Mouse (Mus musculus): ENCODE results near the gene Fgf3. TPM values are rescaled to one million over a fixed set of nuclear protein-coding genes. Genes with fewer than 3 reads are reported as not detected.
"Not testable (repeated sequence)": the region's sequence is repeated elsewhere in the genome, so short reads cannot be mapped to it uniquely, and the experiment has no call there.

The Fgf3 gene
- polyA plus RNA-seq, 1 experiment = not detected

DNA sequence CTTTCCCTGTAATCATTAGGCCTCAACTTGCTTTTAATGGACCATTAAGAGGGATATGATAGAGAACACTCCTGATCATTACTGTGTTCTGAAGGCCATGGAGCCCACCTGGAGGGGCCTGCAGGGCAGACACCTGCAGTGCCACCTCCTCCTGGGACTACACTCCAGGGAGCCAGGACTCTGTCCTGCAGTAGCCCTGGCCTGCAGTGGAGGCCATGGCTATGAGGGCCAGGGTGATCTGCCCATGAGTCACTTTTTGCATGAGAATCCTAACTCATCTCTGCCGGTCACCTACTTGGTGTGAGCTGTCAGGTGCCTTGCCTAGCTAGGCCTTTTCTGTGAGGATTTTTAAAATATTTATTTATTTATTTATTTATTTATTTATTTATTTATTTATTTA, 40.5 kb downstream of the Fgf3 start:
- no peaks in the 10 kb centered on the region for H3K36me3 ChIP-seq (ENCODE audit: control insufficient read depth, insufficient read depth)
- H3K4me3 ChIP-seq (ENCODE audit: insufficient read depth, poor library complexity, severe bottlenecking) = no peak overlapping the region
- no peaks in the 10 kb centered on the region for H3K79me2 ChIP-seq (ENCODE audit: control insufficient read depth, insufficient read depth)
- H3ac ChIP-seq (ENCODE audit: control insufficient read depth, insufficient read length, low read depth) = no peak overlapping the region
- no peak for TF ChIP-seq CEBPB (IDR thresholded peaks at IDR 0.05; ENCODE audit: low read depth)
- no peak for TF ChIP-seq CTCF (IDR thresholded peaks at IDR 0.05; ENCODE audit: control insufficient read depth, insufficient read depth, insufficient read length)
- TF ChIP-seq MAX (IDR thresholded peaks at IDR 0.05) = no peak
- no peak for TF ChIP-seq MYOD1 (IDR thresholded peaks at IDR 0.05; ENCODE audit: control insufficient read depth, insufficient read length, low read depth)
- TF ChIP-seq USF1 (IDR thresholded peaks at IDR 0.05; ENCODE audit: low read depth) = no peak
- TF ChIP-seq MYOG (IDR thresholded peaks at IDR 0.05; ENCODE audit: control insufficient read depth, extremely low read depth, insufficient read length) = no peak
- peaks cover 25% of the 10 kb centered on the region for H3K27me3 ChIP-seq (ENCODE audit: control insufficient read depth, insufficient read depth, insufficient read length)
- no peaks in the 10 kb centered on the region for H3K79me3 ChIP-seq (ENCODE audit: low read depth)

DNA sequence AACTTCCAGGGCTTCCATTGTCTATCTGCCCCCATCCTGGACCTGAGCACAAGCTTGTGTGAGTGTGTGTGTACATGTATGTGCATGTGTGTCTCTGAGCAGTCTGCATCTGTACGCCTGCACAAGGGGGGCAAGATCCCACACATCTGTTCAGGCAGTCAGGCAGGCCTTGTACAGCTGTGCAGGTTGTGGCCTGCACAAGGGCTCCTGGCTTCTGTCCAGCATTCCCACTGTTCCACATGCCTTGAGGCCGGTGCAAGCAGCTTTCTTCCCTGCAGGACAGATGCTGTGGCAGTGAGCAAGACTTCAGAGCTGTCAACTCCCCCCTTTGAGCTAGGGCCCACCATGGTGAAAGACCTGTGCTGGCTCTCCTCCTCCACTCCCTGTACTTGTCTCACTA, 45.2 kb downstream of the Fgf3 start:
- Histone ChIP-seq H3K4me3 (ENCODE audit: insufficient read depth, poor library complexity, severe bottlenecking) (no peak overlapping the region), H3K27me3 (ENCODE audit: control insufficient read depth, insufficient read depth, insufficient read length) (no peaks in the 10 kb centered on the region), H3K79me2 (ENCODE audit: control insufficient read depth, insufficient read depth) (no peaks in the 10 kb centered on the region), H3K36me3 (ENCODE audit: control insufficient read depth, insufficient read depth) (no peaks in the 10 kb centered on the region), H3K79me3 (ENCODE audit: low read depth) (no peaks in the 10 kb centered on the region), H3ac (ENCODE audit: control insufficient read depth, insufficient read length, low read depth) (no peak overlapping the region)
- TF ChIP-seq MYOD1 (IDR thresholded peaks at IDR 0.05; ENCODE audit: control insufficient read depth, insufficient read length, low read depth) (no peak), FOSL1 (IDR thresholded peaks at IDR 0.05; ENCODE audit: insufficient read depth, low read length, poor library complexity, severe bottlenecking) (no peak), CTCF (IDR thresholded peaks at IDR 0.05; ENCODE audit: control insufficient read depth, insufficient read depth, insufficient read length) (no peak), CEBPB (IDR thresholded peaks at IDR 0.05; ENCODE audit: low read depth) (no peak), USF1 (IDR thresholded peaks at IDR 0.05; ENCODE audit: low read depth) (no peak), MAX (IDR thresholded peaks at IDR 0.05) (no peak), MYOG (IDR thresholded peaks at IDR 0.05; ENCODE audit: control insufficient read depth, extremely low read depth, insufficient read length) (no peak)

DNA sequence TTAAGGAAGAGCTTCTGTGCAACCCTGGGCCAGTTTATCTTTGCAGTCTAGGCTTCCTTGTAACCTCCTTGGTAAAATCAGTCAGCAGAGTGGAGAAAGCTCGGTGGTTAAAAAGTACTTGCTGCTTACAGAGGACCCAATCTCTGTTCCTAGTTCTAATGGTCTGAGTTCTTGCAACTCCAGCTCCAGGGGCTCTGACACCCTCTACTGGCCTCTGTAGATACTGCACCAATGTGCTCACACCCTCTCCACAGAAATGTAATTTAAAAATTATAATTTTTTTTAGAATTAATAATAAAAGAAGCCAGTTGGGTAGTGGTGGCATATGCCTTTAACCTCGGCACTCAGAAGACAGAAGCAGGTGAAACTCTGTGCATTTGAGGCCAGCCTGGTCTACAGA, 49.8 kb downstream of the Fgf3 start:
- H3ac ChIP-seq (ENCODE audit: control insufficient read depth, insufficient read length, low read depth) = no peak overlapping the region
- no peaks in the 10 kb centered on the region for H3K36me3 ChIP-seq (ENCODE audit: control insufficient read depth, insufficient read depth)
- peaks cover 7% of the 10 kb centered on the region for H3K27me3 ChIP-seq (ENCODE audit: control insufficient read depth, insufficient read depth, insufficient read length)
- H3K79me2 ChIP-seq (ENCODE audit: control insufficient read depth, insufficient read depth) = no peaks in the 10 kb centered on the region
- H3K79me3 ChIP-seq (ENCODE audit: low read depth) = no peaks in the 10 kb centered on the region
- no peak for TF ChIP-seq MYOD1 (IDR thresholded peaks at IDR 0.05; ENCODE audit: control insufficient read depth, insufficient read length, low read depth)
- TF ChIP-seq CEBPB (IDR thresholded peaks at IDR 0.05; ENCODE audit: low read depth) = no peak
- TF ChIP-seq MYOG (IDR thresholded peaks at IDR 0.05; ENCODE audit: control insufficient read depth, extremely low read depth, insufficient read length) = no peak
- TF ChIP-seq USF1 (IDR thresholded peaks at IDR 0.05; ENCODE audit: low read depth) = no peak
- no peak for TF ChIP-seq FOSL1 (IDR thresholded peaks at IDR 0.05; ENCODE audit: insufficient read depth, low read length, poor library complexity, severe bottlenecking)
- TF ChIP-seq MAX (IDR thresholded peaks at IDR 0.05) = no peak
- no peak for TF ChIP-seq CTCF (IDR thresholded peaks at IDR 0.05; ENCODE audit: control insufficient read depth, insufficient read depth, insufficient read length)
- no peak overlapping the region for H3K4me3 ChIP-seq (ENCODE audit: insufficient read depth, poor library complexity, severe bottlenecking)

DNA sequence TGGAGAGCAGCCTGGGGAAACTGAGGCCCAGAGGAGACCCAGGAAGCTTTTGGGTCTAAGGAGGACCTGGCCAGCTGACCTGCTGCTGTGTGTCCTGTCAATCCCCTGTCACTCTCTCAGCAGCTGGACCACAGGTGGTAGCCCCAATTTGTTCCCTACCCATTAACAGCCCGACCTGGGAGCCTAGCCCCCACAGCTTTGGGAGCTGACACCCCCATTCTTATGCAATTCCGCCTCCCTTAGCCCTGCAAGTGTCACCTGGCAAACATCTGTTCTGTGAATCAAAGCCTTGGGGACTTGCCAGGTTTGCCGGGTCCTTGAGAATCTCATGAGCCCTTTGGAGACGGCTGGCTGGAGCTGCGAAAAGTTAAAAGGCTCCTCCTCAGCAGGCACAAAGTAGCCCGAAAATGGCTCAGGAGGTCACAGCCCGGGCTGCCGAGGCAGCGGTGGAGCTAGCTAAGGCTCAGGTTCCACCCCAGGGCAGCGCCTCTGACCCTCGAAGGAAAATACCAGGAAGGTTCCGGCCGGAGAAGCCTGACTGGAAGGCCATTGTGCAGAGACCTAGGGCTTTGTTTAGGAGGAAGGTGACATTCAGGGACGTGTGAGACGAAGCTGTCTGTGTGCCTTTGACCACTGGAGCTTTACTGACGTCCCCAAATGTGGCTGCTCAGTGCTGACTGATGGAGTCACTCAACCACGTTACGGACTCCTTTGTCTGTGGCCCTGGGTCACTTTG, 50.8 kb downstream of the Fgf3 start:
- peaks cover 7% of the 10 kb centered on the region for H3K27me3 ChIP-seq (ENCODE audit: control insufficient read depth, insufficient read depth, insufficient read length)
- H3K79me3 ChIP-seq (ENCODE audit: low read depth) = no peaks in the 10 kb centered on the region
- no peaks in the 10 kb centered on the region for H3K79me2 ChIP-seq (ENCODE audit: control insufficient read depth, insufficient read depth)
- TF ChIP-seq MYOG (IDR thresholded peaks at IDR 0.05; ENCODE audit: control insufficient read depth, extremely low read depth, insufficient read length) (no peak), CTCF (IDR thresholded peaks at IDR 0.05; ENCODE audit: control insufficient read depth, insufficient read depth, insufficient read length) (no peak), CEBPB (IDR thresholded peaks at IDR 0.05; ENCODE audit: low read depth) (no peak), FOSL1 (IDR thresholded peaks at IDR 0.05; ENCODE audit: insufficient read depth, low read length, poor library complexity, severe bottlenecking) (no peak), MYOD1 (IDR thresholded peaks at IDR 0.05; ENCODE audit: control insufficient read depth, insufficient read length, low read depth) (no peak)
- H3K4me3 ChIP-seq (ENCODE audit: insufficient read depth, poor library complexity, severe bottlenecking) = no peak overlapping the region
- no peaks in the 10 kb centered on the region for H3K36me3 ChIP-seq (ENCODE audit: control insufficient read depth, insufficient read depth)
- no peak overlapping the region for H3ac ChIP-seq (ENCODE audit: control insufficient read depth, insufficient read length, low read depth)

DNA sequence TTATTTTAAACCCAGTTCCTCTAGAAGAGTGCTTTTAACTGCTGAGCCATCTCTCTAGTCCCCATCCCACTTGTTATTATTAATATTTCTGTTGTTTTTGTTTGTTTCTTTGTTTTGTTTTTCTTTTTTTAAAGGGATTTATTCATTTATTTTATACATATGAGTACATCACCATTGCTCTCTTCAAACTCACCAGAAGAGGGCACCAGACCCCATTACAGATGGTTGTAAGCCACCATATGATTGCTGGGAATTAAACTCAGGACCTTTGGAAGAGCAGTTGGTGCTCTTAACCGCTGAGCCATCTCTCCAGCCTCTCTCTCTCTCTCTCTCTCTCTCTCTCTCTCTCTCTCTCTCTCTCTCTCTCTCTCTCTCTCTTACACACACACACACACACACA, 52.8 kb downstream of the Fgf3 start:
- not testable (repeated sequence) for H3K36me3 ChIP-seq (ENCODE audit: control insufficient read depth, insufficient read depth); H3ac ChIP-seq (ENCODE audit: control insufficient read depth, insufficient read length, low read depth); H3K27me3 ChIP-seq (ENCODE audit: control insufficient read depth, insufficient read depth, insufficient read length); H3K79me3 ChIP-seq (ENCODE audit: low read depth); H3K4me3 ChIP-seq (ENCODE audit: insufficient read depth, poor library complexity, severe bottlenecking); H3K79me2 ChIP-seq (ENCODE audit: control insufficient read depth, insufficient read depth)

DNA sequence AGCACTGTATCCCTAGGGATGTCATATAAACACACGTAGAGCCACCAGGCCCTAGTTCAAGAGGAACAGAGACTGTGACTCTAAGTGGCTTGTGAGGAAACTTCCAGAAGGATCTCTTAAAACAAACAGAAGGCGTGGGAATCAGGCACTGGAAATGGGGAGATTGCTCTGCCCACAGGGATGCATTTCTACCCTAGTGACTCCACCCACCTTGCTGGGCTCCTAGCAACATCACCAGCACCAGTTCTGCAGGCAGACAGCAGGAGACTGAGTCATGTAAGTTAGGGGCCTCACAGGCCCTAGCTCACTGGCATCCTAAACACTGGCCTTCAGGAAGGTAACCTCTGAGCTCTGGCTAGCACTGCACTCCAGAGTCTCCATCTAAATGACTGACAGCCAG, 54.0 kb downstream of the Fgf3 start:
- no peak for TF ChIP-seq MAX (IDR thresholded peaks at IDR 0.05)
- no peak for TF ChIP-seq FOSL1 (IDR thresholded peaks at IDR 0.05; ENCODE audit: insufficient read depth, low read length, poor library complexity, severe bottlenecking)
- TF ChIP-seq CEBPB (IDR thresholded peaks at IDR 0.05; ENCODE audit: low read depth) = no peak
- no peak for TF ChIP-seq CTCF (IDR thresholded peaks at IDR 0.05; ENCODE audit: control insufficient read depth, insufficient read depth, insufficient read length)
- no peak for TF ChIP-seq MYOG (IDR thresholded peaks at IDR 0.05; ENCODE audit: control insufficient read depth, extremely low read depth, insufficient read length)
- no peak for TF ChIP-seq MYOD1 (IDR thresholded peaks at IDR 0.05; ENCODE audit: control insufficient read depth, insufficient read length, low read depth)
- no peak for TF ChIP-seq USF1 (IDR thresholded peaks at IDR 0.05; ENCODE audit: low read depth)
- no peaks in the 10 kb centered on the region for H3K79me2 ChIP-seq (ENCODE audit: control insufficient read depth, insufficient read depth)
- H3K79me3 ChIP-seq (ENCODE audit: low read depth) = no peaks in the 10 kb centered on the region
- no peak overlapping the region for H3K4me3 ChIP-seq (ENCODE audit: insufficient read depth, poor library complexity, severe bottlenecking)
- H3K27me3 ChIP-seq (ENCODE audit: control insufficient read depth, insufficient read depth, insufficient read length) = peaks cover 14% of the 10 kb centered on the region
- no peaks in the 10 kb centered on the region for H3K36me3 ChIP-seq (ENCODE audit: control insufficient read depth, insufficient read depth)
- no peak overlapping the region for H3ac ChIP-seq (ENCODE audit: control insufficient read depth, insufficient read length, low read depth)
